Mouse (Mus musculus) forebrain, embryonic 16.5 days (tissue): ENCODE measurements at regions not wholly inside any gene's neighbourhood (a gene's known extent, or its start where the extent isn't known, plus 50 kb on each side); places are given as distances from the start of the nearest gene placed in this dataset.
A peak's percentile ranks its signal among the peaks of the same experiment; 100 is the strongest.

ENCODE experiments used
- ATAC-seq: fragments of 200-750 bp; cut with Nextera tagmentation; 2 replicates; pipeline ENCODE4 v1.8.0; 2017; ENCODE audit warnings: mild to moderate bottlenecking, moderate library complexity
- H3K27ac ChIP-seq: fragments of 300-500 bp; sonication (generic); 2 replicates; pipeline ENCODE4 v1.5.1; 2014; ENCODE audit warnings: low read length, control low read depth
- H3K27me3 ChIP-seq: fragments of 300-500 bp; sonication (generic); replicated peaks from 2 replicates; pipeline ENCODE4 v1.6.1; 2014; ENCODE audit warnings: low read length; ENCODE audit not compliant: control insufficient read depth, insufficient read depth
- H3K36me3 ChIP-seq: fragments of 300-500 bp; sonication (generic); 2 replicates; pipeline ENCODE4 v1.6.1; 2014; ENCODE audit not compliant: control insufficient read depth, insufficient read depth
- H3K4me1 ChIP-seq: fragments of 300-500 bp; sonication (generic); replicated peaks from 2 replicates; pipeline ENCODE4 v1.6.1; 2014; ENCODE audit warnings: low read length; ENCODE audit not compliant: control insufficient read depth, insufficient read depth
- H3K4me2 ChIP-seq: fragments of 300-500 bp; sonication (generic); 2 replicates; pipeline ENCODE4 v1.6.1; 2014; ENCODE audit warnings: mild to moderate bottlenecking, low read length, control low read depth
- H3K4me3 ChIP-seq: fragments of 300-500 bp; sonication (generic); replicated peaks from 2 replicates; pipeline ENCODE4 v1.5.1; 2014; ENCODE audit warnings: mild to moderate bottlenecking, low read length, control low read depth
- H3K9ac ChIP-seq: fragments of 300-500 bp; sonication (generic); replicated peaks from 2 replicates; pipeline ENCODE4 v1.6.1; 2014; ENCODE audit warnings: low read depth, low read length, control low read depth
- H3K9me3 ChIP-seq: fragments of 300-500 bp; sonication (generic); 2 replicates; pipeline ENCODE4 v1.6.1; 2016; ENCODE audit warnings: low read length; ENCODE audit not compliant: control insufficient read depth
- WGBS: fragments of 180-500 bp; shearing (Covaris S2); extraction: QIAGEN DNeasy Blood & Tissue Kit; methylation state at CpG from one replicate; pipeline ENCODE4 v1.1.7; 2014; 5-methylcytosine and 5-hydroxymethylcytosine counted together

DNA sequence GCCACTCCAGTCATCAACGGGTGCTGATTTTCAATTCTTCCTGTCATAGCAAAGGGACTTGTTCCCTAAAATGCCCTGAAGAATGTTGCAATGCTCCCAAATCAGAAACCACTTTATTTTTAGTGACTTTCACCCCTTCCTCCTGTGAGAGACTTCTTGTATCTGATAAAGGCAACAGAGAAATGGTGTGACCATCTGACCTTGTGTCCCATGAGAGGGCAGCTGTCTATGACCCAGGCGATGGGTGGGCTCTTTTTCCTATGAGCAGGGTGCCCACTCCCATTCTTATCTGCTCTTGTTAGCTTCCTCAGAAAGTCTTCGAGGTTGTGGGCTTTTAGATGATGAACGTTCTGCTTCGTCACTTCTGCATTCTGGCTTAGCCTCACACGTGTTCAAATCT lies 265.8 kb upstream of the Klf4 start:
- Histone ChIP-seq H3K9ac (no peak overlapping the region), H3K36me3 (no peaks in the 10 kb centered on the region), H3K9me3 (no peaks in the 10 kb centered on the region), H3K4me1 (no peaks in the 10 kb centered on the region), H3K4me2 (no peak overlapping the region), H3K27ac (no peak overlapping the region), H3K27me3 (no peaks in the 10 kb centered on the region), H3K4me3 (no peak overlapping the region)
- ATAC-seq: no peak
- 86% methylated on average over 6 of the region's 6 CpGs for WGBS

DNA sequence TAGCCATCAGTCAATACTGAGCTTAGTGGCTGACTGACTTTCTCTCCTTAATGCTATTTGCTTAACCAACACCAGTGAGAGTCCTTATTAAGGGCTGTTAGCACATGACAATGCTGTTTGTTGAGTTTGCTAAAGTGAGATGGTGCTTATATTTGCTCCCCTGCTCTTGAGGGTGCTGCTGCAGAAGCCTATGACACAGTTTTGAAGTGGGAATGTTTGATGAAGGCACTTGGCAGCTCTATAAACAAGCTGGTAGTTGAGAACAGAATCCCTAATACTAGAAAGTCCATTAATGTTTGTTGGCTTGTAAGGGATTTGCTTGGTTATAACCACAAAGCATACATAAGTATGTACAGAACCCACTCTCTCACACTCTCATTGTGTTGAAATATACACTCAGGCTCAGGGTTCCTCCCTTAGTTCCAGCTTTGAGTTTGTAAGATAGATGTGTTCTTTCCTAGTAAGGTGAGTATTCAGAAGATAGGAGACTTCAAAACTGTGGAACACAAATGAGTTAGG lies 249.1 kb upstream of the Klf4 start:
- no peak overlapping the region for H3K4me2 ChIP-seq

DNA sequence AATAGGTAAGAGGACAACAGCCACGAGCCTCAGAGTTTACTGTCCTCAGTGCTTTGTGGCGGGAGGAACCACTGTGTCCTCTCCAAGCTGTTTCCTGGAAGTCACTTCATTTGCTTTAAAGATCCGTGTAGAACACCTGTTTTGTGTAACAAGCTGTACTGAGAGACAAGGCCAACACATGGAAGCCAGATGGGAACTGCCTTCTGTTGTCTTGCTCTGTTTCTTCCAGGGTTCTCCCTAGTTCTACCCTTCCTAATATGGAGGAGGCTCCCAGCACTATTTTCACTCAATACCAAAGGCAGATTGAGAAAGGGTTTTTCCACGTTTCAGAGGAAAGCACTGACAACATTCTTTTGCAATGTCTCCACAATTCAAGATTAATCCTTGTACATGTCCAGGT lies 247.3 kb upstream of the Klf4 start:
- no peaks in the 10 kb centered on the region for H3K9me3 ChIP-seq
- H3K4me2 ChIP-seq: no peak overlapping the region
- H3K4me1 ChIP-seq: no peaks in the 10 kb centered on the region
- H3K9ac ChIP-seq: no peak overlapping the region
- H3K4me3 ChIP-seq: no peak overlapping the region
- H3K27me3 ChIP-seq: no peaks in the 10 kb centered on the region
- 61% methylated on average over 4 of the region's 4 CpGs for WGBS
- H3K27ac ChIP-seq: no peak overlapping the region
- ATAC-seq: no peak
- no peaks in the 10 kb centered on the region for H3K36me3 ChIP-seq

More for the DNA sequence above, 249.1 kb upstream of the Klf4 start:
- Histone ChIP-seq H3K27me3 (no peaks in the 10 kb centered on the region), H3K36me3 (no peaks in the 10 kb centered on the region), H3K27ac (no peak overlapping the region), H3K9me3 (no peaks in the 10 kb centered on the region), H3K4me3 (no peak overlapping the region), H3K9ac (no peak overlapping the region), H3K4me1 (no peaks in the 10 kb centered on the region)
- no peak for ATAC-seq

DNA sequence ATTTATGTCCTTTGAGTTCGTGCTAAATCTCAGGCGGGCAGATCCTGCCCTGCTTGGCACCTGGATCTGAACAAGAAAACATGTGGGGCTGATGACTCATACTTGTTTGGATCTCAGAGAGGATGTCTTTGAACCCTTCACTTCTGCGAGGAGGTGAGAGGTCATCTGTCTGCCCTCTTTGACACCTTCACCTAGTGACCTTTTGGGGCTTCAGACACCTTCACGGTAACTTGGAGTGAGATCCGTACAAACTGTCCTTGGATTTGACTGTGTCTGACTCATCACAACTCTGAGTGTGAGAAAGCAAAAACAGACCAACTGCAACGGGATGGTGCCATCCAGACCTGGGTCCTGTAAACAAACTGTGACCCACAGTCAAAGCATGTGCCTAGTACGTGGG lies 243.6 kb upstream of the Klf4 start:
- no peaks in the 10 kb centered on the region for H3K9me3 ChIP-seq
- no peaks in the 10 kb centered on the region for H3K27me3 ChIP-seq
- H3K4me3 ChIP-seq: no peak overlapping the region
- H3K9ac ChIP-seq: no peak overlapping the region
- no peak overlapping the region for H3K27ac ChIP-seq
- H3K4me2 ChIP-seq: no peak overlapping the region
- no peaks in the 10 kb centered on the region for H3K36me3 ChIP-seq
- no peaks in the 10 kb centered on the region for H3K4me1 ChIP-seq
- no peak for ATAC-seq
- 91% methylated on average over 7 of the region's 7 CpGs for WGBS

DNA sequence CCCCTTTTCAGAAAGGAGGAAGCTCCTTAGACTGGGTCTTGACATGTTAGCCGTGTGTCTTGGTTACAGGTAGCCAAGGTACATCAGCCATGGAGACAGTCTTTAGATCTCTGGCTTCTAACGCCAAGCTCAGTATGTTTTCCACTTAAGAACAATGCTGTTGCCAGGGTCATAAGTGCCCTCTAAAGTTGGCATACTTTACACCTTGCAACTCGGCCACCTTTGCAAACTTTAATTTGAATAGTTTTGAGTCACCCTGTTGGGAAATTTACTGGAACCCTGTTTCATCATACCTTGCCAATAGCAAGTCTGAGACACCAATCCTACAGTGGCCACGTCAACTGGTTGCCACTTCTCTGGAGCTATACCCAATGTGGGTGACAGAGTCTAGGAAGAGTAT lies 242.3 kb upstream of the Klf4 start:
- H3K27me3 ChIP-seq: no peaks in the 10 kb centered on the region
- no peaks in the 10 kb centered on the region for H3K4me1 ChIP-seq
- H3K36me3 ChIP-seq: no peaks in the 10 kb centered on the region
- WGBS: 85% methylated on average over 4 of the region's 4 CpGs
- H3K27ac ChIP-seq: no peak overlapping the region
- H3K9me3 ChIP-seq: no peaks in the 10 kb centered on the region
- H3K9ac ChIP-seq: no peak overlapping the region
- no peak overlapping the region for H3K4me3 ChIP-seq
- no peak overlapping the region for H3K4me2 ChIP-seq
- ATAC-seq: no peak

DNA sequence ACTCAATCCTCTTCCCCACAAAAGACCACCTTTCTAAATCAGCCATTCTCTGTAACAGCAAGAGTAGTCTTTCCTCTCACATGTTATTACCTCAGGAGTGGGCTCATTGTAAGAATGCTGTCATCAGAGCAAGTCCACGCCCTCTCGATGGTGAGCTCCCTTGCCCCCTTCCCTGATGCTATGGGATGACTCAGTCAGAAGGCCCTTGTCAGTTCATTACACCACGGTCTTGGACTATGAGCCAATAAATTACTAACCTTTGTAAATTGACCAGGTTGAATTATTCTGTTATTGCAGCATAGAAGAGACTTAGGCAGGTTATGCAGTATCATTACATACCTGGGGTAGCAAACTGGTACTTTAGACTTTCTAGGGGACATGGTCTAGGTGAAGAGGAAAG lies 237.4 kb upstream of the Klf4 start:
- H3K36me3 ChIP-seq: no peaks in the 10 kb centered on the region
- H3K27ac ChIP-seq: no peak overlapping the region
- no peaks in the 10 kb centered on the region for H3K27me3 ChIP-seq
- H3K9me3 ChIP-seq: no peaks in the 10 kb centered on the region
- H3K9ac ChIP-seq: no peak overlapping the region
- no peak for ATAC-seq
- no peak overlapping the region for H3K4me2 ChIP-seq
- 94% methylated on average over 3 of the region's 3 CpGs for WGBS
- H3K4me3 ChIP-seq: no peak overlapping the region
- H3K4me1 ChIP-seq: peaks cover 5% of the 10 kb centered on the region; the same call in 1 of the 2 replicates

DNA sequence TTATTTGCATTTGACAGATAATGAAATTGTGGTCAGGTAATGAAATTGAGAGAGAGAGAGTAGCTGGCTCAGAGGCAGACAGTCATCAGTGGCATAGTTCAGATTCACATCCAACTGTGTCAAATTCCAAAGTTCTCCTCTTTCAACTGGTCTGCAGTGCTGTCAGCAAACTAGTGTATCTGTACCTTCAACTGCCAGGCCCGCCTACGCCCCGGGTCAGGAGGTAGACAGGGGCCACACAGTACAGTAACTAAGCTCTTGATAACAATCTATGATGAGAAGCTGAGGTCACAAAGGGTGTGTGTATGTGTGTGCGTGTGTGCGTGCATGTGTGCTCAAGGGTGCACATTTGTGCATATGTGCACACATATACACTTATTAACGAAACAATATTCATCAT lies 236.1 kb upstream of the Klf4 start:
- Histone ChIP-seq H3K4me2 (no peak overlapping the region), H3K4me1 (peaks cover 5% of the 10 kb centered on the region; the same call in 1 of the 2 replicates), H3K36me3 (no peaks in the 10 kb centered on the region), H3K27ac (no peak overlapping the region), H3K27me3 (no peaks in the 10 kb centered on the region), H3K9ac (no peak overlapping the region), H3K4me3 (no peak overlapping the region), H3K9me3 (no peaks in the 10 kb centered on the region)
- 98% methylated on average over 6 of the region's 6 CpGs for whole genome bisulfite sequencing
- ATAC-seq: no peak

DNA sequence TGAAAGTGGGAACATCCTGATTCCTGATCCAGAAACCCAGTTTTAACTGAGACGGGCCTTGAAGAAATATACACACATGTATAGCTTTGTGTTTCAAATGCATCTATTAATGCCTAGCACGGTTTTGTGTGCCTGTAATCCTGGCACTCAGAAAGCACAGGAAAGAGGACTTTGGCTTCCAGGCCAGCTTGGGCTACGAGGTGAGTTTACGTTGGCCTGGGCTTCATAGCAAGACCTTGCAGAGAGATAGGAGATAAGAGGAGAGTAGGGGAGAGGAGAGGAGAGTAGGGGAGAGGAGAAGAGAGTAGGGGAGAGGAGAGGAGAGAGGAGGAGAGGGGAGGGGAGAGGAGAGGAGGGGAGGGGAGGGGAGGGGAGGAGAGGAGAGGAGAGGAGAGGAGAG lies 234.9 kb upstream of the Klf4 start:
- H3K4me2 ChIP-seq: no peak overlapping the region
- no peak overlapping the region for H3K9ac ChIP-seq
- no peaks in the 10 kb centered on the region for H3K27me3 ChIP-seq
- no peaks in the 10 kb centered on the region for H3K9me3 ChIP-seq
- H3K4me3 ChIP-seq: no peak overlapping the region
- peaks cover 5% of the 10 kb centered on the region; the same call in 1 of the 2 replicates for H3K4me1 ChIP-seq
- H3K27ac ChIP-seq: no peak overlapping the region
- ATAC-seq: no peak
- H3K36me3 ChIP-seq: no peaks in the 10 kb centered on the region
- 92% methylated on average over 4 of the region's 4 CpGs for WGBS

DNA sequence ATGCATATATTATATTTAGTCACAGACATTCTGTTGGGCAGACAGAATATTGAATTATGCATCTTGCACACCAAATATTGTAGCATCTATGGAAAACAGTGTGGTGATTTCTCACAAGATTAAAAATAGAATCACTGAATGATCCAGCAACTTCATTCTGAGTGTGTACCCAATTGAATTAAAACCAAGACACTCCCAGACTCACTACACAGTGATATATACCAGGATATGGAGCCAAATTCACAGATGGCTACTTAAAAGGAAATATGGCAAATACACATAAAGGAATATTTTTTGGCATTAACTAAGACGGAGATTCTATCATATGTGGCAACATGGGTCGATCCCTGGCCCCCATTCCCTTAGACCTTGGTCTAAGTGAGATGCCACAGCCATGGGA lies 233.5 kb upstream of the Klf4 start:
- no peak overlapping the region for H3K27ac ChIP-seq
- peak; percentile 50; the same call in 1 of the 2 replicates for ATAC-seq
- H3K4me2 ChIP-seq: no peak overlapping the region
- no peaks in the 10 kb centered on the region for H3K9me3 ChIP-seq
- 74% methylated on average over 2 of the region's 2 CpGs for WGBS
- peaks cover 5% of the 10 kb centered on the region; the same call in 1 of the 2 replicates for H3K4me1 ChIP-seq
- no peak overlapping the region for H3K4me3 ChIP-seq
- no peak overlapping the region for H3K9ac ChIP-seq
- no peaks in the 10 kb centered on the region for H3K36me3 ChIP-seq
- no peaks in the 10 kb centered on the region for H3K27me3 ChIP-seq

DNA sequence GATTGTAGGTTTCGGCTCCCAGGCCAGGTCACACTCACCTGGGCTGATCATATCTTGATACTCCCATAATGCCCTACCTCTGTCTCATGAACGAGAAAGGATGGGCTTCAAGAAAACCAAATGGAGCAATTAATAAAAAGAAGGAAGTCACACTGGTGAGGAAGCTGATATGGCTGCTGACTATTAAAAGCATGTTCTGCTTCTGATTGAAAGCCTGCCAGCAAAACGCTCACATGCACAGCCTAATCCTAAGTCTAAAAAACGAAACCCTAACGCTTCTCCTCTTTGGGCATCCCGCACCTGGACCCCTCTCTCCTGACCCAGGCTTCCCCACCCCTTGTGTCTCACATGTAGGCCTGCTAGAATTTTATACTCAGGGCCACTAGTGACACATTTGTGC lies 230.8 kb upstream of the Klf4 start:
- H3K36me3 ChIP-seq: no peaks in the 10 kb centered on the region
- H3K9me3 ChIP-seq: no peaks in the 10 kb centered on the region
- no peak overlapping the region for H3K4me2 ChIP-seq
- H3K9ac ChIP-seq: no peak overlapping the region
- H3K27ac ChIP-seq: no peak overlapping the region
- no peak for ATAC-seq
- peaks cover 5% of the 10 kb centered on the region; the same call in 1 of the 2 replicates for H3K4me1 ChIP-seq
- H3K4me3 ChIP-seq: no peak overlapping the region
- H3K27me3 ChIP-seq: no peaks in the 10 kb centered on the region
- WGBS: 79% methylated on average over 6 of the region's 6 CpGs
